Mouse (Mus musculus): Measurements from ENCODE around the gene Elovl1.

The Elovl1 gene

DNA sequence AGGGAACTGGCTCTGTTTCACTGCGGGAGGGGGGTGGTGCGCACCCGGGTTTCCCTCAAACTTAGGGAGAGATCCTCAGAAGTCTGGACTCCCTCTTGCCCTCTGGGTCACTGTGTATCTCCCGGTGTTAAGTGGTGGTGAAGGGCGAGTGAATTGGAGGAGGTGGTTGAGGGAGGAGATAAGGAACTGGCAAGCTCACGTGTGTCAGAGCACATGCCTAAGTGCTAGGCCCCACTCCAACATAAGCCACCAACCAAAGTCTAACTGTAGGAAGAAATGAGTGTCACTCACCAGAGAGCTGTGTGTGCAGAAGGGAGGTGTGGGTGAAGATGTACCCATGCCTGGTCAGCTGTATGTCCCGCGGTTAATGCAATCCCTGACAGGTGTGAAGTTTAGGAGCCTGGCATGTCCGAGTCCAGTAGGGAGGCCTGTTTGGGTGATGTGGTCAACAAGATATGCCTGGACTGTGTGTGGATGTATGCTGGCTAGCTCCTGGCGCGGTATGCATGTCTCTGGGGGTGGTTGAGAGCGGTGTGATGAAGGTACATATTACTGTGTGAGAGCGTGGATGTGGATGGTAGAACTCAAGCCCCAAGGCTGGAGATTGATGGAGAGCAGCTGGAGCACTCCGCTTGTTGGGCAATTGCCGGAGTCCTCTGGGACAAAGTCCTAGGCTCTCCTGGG is 780 bp downstream of the Elovl1 start:
- peak; percentile 16; the same call in 1 of the 2 replicates for ATAC-seq (ENCODE audit: insufficient number of reproducible peaks, low FRiP score, low TSS enrichment)

DNA sequence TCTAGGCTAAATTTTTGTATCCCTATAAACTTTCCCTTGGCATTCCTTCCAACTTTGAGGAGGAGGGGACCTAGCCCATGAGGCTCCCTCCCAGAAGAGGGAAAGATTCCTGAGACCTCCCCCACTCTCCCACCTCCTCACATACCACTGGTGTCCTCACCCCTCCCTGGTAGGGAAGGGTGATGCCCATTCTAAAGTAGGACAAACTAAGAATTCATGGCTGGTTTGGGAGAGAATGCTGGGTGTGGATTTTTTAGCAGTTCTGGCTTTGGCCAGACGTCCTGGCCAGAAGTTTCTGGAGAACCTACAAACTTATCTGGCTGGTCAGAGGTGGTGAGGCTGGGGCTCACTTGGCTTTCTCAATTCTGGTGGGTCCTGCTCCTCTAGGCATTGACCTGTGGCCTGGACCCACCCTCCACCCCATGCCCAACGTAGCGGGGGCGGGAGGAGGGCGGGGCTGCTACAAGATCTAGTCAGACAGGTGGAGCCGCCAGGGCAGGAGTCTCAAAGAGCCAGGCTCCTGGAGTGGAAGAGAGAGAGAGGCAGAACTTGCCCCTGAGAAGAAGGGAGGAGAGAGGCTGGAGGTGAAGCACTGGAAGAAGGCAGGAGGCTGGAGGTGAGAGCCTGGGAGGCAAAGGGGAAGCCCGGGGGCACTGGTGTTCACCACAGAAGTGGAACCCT is 1.5 kb downstream of the Elovl1 start:
- ATAC-seq (ENCODE audit: insufficient number of reproducible peaks, low FRiP score, low TSS enrichment): no peak

DNA sequence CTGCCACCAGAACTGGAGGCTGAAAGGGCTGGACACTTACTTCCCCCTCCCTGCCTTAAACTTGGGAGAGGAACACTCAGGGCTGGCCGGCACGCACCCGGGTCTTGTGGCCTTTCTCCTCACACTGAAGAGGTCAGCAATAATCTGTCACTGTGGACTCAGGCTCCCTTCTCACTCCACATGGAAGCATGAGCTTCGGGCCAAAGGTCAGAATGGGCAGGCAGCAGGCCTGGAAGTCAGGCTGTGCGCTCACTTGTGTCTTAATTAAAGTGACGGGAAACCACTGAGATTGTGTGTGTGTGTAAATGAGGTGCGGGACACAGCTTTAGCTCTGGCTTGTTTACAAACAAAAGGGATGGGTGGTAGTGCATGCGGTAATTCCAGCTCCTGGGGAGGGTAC is 4.4 kb downstream of the Elovl1 start:
- ATAC-seq (ENCODE audit: insufficient number of reproducible peaks, low FRiP score, low TSS enrichment): no peak

DNA sequence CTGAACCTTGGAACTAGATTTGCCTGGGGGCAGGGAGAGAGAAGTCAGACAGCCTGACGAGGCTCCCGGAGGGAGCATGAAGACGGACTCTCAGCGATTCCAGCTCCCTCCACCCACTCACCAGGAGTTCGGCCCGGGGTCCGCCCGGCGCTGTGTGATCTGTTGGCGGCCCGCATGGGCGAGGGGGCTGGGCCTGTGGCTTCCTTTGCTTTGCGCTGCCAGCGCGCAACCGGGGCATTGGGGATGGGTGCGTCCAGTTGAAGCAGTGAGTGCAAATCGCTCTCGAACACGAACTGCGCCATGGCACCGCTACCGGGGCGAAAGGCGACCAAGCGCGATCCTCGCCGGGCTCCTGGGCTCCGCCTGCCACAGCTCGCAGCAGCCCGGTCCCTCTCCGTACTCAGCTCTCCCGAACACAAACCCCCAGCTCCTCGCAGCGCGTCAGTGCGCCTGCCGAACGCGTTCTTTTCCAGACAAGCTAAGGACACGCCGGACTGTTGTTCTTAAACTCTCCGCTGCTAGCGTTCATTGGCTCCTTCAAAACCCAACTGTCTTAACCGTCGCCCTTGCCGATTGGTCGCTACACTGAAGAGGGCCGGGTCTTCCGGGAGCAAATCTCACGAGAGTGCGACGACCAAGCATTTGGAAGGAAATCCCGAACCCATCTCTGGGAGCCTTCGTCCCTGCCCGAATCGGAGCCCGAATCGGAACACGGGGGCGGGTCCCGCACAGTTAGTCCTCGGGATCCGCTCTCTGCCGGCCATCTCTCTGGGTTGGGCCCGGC is 9.1 kb downstream of the Elovl1 start, which contains the start of gene Cdc20:
Gene Cdc20, minus strand, starts transcription at position 533 of the 784 bp plus-strand sequence.
- peak; percentile 95 for ATAC-seq (ENCODE audit: insufficient number of reproducible peaks, low FRiP score, low TSS enrichment)

DNA sequence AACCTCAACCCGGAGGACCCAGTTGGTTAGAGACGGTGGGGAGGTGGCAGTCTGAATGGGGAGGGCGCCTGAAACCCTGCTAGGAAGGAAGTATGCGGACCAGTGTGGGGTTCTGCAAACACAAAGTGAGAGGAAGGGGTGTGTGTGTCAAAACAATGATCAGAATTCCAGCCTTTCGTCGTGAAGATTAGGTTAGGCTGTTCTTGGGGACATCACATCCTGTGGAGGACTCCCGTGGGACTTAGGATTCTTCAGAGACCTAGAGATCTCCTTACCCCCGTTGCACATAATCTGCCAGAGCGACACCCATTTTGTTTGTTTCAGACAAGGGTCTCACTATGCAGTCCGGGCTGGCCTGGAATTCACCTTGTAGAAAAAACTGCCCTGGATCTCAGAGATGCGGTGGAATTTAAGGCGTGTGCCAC is 9.9 kb downstream of the Elovl1 start:
- ATAC-seq (ENCODE audit: insufficient number of reproducible peaks, low FRiP score, low TSS enrichment): no peak

DNA sequence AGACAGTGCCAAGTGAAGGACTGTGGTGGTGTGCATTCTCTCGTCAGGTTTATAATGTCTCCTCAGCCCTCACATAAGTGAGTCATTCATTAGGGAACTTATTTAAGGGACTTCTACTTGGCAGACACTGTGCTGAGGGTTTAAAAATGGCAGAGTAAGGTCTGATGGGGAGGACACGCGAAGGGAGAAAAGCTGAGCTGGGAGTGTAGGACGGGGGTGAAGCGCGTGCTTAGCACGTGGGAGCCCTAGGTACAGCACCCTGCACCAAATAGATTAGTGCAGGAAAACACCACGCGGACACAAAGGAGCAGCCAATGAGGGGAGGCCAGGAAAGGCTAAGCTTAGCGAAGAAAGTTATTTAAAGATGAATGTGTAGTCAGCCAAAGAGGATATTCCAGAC is 17.2 kb downstream of the Elovl1 start:
- no peak for ATAC-seq (ENCODE audit: insufficient number of reproducible peaks, low FRiP score, low TSS enrichment)

DNA sequence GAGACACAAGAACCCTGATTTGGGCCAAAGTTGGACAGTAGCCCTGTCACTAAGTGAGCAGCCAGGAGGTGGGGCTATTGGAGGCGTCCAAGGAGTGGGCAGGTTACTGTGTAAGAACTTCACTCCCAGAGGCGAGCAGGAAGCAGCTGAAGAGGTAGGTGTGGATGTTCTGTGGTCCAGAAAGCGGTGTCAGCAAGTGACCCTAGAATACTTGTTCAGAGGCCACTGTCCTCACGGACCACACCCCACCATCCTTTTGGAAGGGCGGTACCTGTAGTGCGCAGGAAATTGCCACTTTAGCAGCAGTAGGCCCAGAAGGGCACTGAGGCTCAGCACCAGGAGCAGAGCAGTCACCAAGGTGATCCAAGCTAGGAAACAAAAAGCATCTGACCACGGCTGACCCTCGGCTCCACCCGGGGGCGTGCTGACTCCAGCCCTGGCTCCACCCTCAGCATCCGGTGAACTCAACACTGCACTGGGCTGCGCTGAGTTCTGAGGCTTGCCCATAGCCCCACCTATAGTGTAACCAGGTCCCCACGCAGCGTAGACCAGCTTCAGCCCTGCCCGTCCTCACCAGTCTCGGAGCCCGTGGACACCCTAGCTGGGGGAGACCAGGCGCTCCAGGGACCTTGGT is 18.0 kb downstream of the Elovl1 start:
- ATAC-seq (ENCODE audit: insufficient number of reproducible peaks, low FRiP score, low TSS enrichment): no peak

DNA sequence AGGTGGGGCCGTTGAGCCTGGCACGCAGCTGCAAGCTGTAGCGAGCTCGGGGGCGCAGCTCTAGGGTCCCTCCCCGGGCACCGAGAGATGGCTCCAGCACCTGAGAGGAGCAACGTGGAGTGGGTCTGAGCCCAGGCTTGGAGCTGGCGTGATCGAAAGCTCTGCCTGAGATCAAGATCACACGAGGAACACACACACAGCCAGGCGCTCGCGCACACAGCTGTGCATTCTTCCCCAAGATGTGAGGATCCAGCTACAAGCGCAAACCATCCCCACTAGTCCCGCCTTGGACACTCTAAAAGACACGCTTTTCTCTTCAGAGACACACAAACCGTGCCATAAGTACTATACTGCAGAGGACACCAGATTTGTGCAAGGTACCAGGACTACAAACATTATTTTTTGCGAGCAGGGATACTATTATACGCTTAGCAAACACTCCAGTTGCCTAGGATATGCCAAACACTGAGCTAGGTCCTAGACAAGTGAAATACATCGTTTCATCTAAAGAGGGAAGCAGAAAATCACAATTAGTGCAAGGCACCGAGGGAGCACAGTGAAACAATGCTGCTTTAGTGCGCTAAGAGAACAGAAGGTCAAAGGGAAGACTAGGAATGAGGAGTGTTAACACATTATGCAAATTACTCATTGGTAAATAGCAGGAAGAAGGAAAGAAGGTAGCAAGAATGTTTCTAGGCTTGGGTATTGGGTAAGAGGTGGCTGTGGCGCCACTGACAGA is 18.7 kb downstream of the Elovl1 start:
- no peak for ATAC-seq (ENCODE audit: insufficient number of reproducible peaks, low FRiP score, low TSS enrichment)

DNA sequence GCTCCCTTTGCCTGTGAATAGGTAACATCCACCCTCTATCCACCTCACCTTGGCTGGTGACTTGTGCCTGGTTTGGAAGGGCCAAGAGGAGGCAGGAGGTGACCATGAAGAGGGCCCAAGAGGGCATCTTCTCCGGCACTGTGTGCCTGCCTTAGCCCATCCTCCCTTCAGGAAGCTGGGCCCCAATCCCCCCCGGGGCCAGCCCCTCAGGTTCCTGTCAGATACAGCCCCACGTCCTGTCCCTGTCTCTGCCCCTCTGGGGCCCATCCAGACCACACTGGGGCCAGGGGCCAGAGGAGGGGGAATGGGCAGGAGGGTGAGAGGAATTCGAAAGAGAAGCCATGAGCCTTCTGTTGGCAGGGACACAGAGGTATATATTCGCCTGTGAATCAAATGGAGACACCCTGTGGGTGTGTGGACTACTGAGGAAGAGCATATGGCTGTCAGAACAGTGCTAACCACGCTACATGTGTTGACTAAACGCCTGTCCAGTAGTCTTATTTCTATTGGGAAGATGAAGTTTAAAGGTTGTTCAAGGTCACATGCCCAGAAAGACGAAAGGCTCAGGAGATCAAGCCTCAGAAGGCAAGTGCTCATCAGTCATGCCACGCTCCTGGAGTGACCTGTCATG is 29.6 kb downstream of the Elovl1 start, which contains the start of gene Mpl:
Gene Mpl, minus strand, starts transcription at position 169 of the 631 bp plus-strand sequence.
- ATAC-seq (ENCODE audit: insufficient number of reproducible peaks, low FRiP score, low TSS enrichment): no peak

DNA sequence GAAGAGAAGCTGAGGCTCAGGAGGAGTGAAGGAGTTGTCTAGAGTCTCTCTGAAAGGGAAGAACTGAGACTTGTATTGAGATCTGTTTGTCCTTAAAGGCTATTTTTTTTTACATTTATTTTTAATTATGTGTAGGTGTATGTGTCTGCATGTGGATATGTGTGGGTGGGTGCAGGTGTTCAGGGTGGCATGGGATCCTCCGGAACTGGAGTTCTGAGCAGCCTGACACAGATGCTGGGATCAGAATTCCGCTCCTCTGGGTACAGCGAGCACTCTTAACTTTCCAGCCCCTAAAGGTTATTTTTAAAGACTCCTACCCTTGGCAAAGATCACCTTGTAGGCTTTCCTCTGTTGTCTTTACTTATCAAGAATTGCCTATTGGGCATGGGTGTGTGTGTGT is 37.1 kb downstream of the Elovl1 start:
- ATAC-seq (ENCODE audit: insufficient number of reproducible peaks, low FRiP score, low TSS enrichment): no peak

DNA sequence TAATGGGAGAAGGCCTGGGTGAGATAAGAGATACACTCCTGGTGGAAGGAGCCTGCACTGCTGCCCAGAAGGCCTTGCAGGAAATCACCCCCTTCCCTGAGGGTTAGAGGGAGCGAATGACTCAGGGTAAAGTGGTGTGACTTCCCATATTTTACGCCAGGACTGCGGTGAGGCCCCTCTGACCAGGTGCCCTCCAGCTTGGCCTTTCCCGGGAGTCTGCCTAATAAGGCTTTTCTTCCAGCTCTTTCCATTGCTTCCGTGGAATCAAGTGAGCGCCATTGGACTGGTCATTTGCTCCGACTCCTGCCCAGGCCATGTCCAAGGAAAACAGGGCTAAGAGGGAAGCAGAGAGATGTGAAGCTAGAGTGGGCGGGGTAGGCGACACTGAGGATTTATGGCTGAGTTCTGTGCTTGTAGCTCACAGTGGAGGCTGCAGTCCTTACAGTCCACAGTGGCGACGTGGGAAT is 37.8 kb downstream of the Elovl1 start:
- no peak for ATAC-seq (ENCODE audit: insufficient number of reproducible peaks, low FRiP score, low TSS enrichment)

DNA sequence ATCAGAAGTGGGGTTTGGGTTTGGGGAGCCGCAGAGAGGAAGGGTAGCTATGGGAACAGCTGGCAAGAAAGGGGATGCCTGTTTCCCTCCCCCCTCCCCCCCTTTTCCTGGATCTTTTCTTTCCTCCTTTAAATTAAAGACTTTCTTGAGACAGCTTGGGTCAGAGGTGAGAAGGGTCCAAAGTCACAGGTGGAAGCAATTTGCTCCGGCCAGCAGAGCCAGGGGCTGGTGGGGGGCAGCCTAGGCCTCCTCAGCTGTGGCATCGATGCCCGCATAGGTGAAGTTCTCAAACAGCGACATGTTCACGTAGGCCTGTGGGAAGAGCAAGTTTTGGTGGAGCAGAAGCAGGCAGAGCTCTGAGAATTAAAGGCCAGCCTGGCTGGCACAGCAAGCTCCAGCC is 43.4 kb downstream of the Elovl1 start:
- no peak for ATAC-seq (ENCODE audit: insufficient number of reproducible peaks, low FRiP score, low TSS enrichment)

DNA sequence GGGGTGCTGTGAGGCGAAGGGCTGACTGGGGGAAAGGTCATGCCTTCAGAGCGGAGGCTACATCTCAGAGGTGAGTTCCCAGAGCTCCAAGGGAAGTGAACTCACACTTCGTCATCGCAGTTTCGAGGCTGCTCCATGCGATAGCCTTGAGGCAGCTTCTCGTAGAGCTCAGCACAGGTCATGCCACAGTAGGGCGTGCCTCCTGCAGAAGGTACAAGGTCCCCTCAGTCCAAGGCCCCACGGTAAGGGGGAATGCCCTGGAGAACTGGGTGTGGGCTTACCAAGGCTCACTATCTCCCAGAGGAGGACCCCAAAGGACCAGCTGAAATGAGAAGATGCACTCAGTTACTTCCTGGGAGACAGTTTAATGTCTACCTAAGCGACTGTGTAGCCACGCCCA is 44.8 kb downstream of the Elovl1 start:
- ATAC-seq (ENCODE audit: insufficient number of reproducible peaks, low FRiP score, low TSS enrichment): no peak

DNA sequence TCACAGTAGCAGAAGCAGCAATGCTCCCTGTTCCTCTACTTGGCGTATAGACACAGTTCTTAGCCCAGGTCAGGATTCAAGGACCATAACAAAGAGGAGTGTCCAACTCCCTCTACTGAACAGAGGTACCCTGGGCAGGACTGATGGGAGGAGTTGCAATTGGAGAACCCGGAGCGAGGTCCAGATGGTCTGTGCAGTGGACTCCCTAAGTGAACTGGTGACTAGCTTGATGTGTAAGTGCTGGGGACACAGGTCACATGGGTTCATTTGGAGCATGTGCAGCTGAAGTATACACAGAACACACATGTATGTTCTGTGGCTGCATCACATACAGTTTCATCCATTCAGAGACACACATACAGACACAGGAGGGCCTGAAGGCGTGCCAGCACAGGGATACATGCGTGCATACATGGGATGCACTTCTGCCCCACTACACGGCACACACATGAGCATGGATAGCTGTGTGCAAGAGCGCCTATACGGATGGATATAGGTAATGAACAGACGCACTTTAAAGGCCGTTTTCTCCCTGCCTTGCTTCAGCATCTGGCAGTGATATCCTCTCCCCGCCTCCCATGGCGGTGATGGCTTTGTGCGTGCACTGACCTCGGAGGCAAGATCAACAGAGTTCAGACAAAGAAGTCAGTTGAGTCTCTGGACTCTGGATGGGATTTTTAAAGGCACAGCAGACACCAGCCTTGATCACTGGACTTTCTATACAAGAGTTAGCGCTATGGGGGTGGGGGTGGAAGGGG is 49.1 kb downstream of the Elovl1 start:
- ATAC-seq (ENCODE audit: insufficient number of reproducible peaks, low FRiP score, low TSS enrichment): no peak

Data from cerebellum, adult (tissue).